Mouse (Mus musculus) neural tube, embryonic 14.5 days (tissue): ENCODE results near the gene Rps17. TPM values are rescaled to one million over a fixed set of nuclear protein-coding genes. Genes with fewer than 3 reads are reported as not detected.
A peak's percentile ranks its signal among the peaks of the same experiment; 100 is the strongest.

Experiments
- ATAC-seq: fragments of 200-750 bp; cut with Nextera tagmentation; 2 replicates; pipeline ENCODE4 v1.8.0; 2017; ENCODE audit warnings: low read depth, mild to moderate bottlenecking, moderate TSS enrichment, moderate library complexity
- H3K27ac ChIP-seq: fragments of 300-500 bp; sonication (generic); 2 replicates; pipeline ENCODE4 v1.5.1; 2014; ENCODE audit warnings: low read depth, mild to moderate bottlenecking, control low read depth, low read length, moderate library complexity, mixed read lengths
- H3K27me3 ChIP-seq: fragments of 300-500 bp; sonication (generic); 2 replicates; pipeline ENCODE4 v1.6.1; 2014; ENCODE audit warnings: low read length; ENCODE audit not compliant: control insufficient read depth, insufficient read depth
- H3K36me3 ChIP-seq: fragments of 300-500 bp; sonication (generic); 2 replicates; pipeline ENCODE4 v1.6.1; 2014; ENCODE audit warnings: low read length, mixed read lengths; ENCODE audit not compliant: control insufficient read depth, insufficient read depth
- H3K4me1 ChIP-seq: fragments of 300-500 bp; sonication (generic); 2 replicates; pipeline ENCODE4 v1.6.1; 2014; ENCODE audit warnings: low read length; ENCODE audit not compliant: control insufficient read depth, insufficient read depth
- H3K4me2 ChIP-seq: fragments of 300-500 bp; sonication (generic); 2 replicates; pipeline ENCODE4 v1.6.1; 2014; ENCODE audit warnings: mild to moderate bottlenecking, low read depth, low read length, control low read depth
- H3K4me3 ChIP-seq: fragments of 300-500 bp; sonication (generic); 2 replicates; pipeline ENCODE4 v1.5.1; 2014; ENCODE audit warnings: low read depth, low read length, control low read depth, mixed read lengths
- H3K9ac ChIP-seq: fragments of 300-500 bp; sonication (generic); replicated peaks from 2 replicates; pipeline ENCODE4 v1.6.1; 2014; ENCODE audit warnings: low read depth, mild to moderate bottlenecking, control low read depth, low read length, mixed read lengths
- H3K9me3 ChIP-seq: fragments of 300-500 bp; sonication (generic); 2 replicates; pipeline ENCODE4 v1.6.1; 2016; ENCODE audit warnings: low read length; ENCODE audit not compliant: control insufficient read depth
- WGBS: fragments of 180-500 bp; shearing (Covaris S2); extraction: QIAGEN DNeasy Blood & Tissue Kit; methylation state at CpG from one replicate; pipeline ENCODE4 v1.1.7; 2014; 5-methylcytosine and 5-hydroxymethylcytosine counted together
- polyA plus RNA-seq: library from polyadenylated mRNA; unstranded; fragments of >200 nt; fragmentation: Nextera tagmentation; extraction: Ambion mirVana; gene quantifications from 2 replicates; pipeline ENCODE4 v1.2.1, GENCODE M21; 2014

Rps17 gene
- polyA plus RNA-seq, 1 experiment from 2014 or later: 743 TPM

DNA sequence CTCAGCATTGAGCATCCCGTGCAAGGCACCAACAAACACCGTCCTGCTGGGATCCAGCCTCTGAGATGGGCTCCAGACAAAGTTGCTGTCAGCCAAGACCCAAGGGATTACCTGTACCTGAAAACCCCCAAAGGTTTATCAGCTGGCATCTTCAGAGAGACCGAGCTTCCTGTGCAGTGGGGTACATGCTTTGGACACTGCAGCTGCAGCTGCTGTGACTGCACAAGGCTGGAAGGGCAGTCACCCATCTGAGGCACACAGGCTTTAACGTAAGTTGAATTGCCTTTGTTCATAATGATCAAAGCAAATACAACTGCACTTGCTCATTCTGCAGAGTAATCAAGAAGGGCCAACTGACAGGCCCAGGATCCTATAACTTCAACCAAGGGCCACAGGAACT is 6.8 kb upstream of the Rps17 start:
- Histone ChIP-seq H3K4me2 (no peak overlapping the region), H3K36me3 (no peaks in the 10 kb centered on the region), H3K9ac (no peak overlapping the region), H3K27ac (no peak overlapping the region), H3K9me3 (no peaks in the 10 kb centered on the region), H3K27me3 (no peaks in the 10 kb centered on the region), H3K4me1 (no peaks in the 10 kb centered on the region), H3K4me3 (no peak overlapping the region)
- ATAC-seq: no peak
- WGBS: 76% methylated on average over 4 of the region's 4 CpGs

DNA sequence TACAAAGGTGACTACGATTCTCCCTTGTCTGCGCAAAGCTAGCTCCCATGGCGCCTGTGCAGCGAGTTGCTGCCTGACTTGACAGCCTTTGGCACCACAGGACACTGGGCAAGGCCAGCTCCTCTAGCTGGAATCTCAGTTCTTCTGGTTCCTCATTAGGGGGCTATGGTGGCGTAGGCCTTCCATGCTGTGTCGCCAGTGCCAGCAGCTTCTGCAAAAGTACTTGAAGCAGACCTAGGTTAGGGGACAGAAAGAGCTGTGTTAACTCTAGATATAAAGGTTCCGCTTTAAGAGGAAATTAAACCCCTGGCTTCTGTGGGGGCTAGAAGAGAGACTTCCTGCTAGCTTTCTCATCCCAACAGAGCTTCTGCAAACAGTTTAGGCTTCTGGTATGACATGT is 3.2 kb upstream of the Rps17 start:
- no peak overlapping the region for H3K27ac ChIP-seq
- no peaks in the 10 kb centered on the region for H3K27me3 ChIP-seq
- H3K36me3 ChIP-seq: 0 out of 2 replicates have a peak, but pooled peaks cover 2% of the 10 kb centered on the region
- 63% methylated on average over 7 of the region's 7 CpGs for WGBS
- H3K4me1 ChIP-seq: peaks cover 9% of the 10 kb centered on the region
- no peak overlapping the region for H3K4me2 ChIP-seq
- no peaks in the 10 kb centered on the region for H3K9me3 ChIP-seq
- ATAC-seq: no peak
- no peak overlapping the region for H3K9ac ChIP-seq
- no peak overlapping the region for H3K4me3 ChIP-seq

DNA sequence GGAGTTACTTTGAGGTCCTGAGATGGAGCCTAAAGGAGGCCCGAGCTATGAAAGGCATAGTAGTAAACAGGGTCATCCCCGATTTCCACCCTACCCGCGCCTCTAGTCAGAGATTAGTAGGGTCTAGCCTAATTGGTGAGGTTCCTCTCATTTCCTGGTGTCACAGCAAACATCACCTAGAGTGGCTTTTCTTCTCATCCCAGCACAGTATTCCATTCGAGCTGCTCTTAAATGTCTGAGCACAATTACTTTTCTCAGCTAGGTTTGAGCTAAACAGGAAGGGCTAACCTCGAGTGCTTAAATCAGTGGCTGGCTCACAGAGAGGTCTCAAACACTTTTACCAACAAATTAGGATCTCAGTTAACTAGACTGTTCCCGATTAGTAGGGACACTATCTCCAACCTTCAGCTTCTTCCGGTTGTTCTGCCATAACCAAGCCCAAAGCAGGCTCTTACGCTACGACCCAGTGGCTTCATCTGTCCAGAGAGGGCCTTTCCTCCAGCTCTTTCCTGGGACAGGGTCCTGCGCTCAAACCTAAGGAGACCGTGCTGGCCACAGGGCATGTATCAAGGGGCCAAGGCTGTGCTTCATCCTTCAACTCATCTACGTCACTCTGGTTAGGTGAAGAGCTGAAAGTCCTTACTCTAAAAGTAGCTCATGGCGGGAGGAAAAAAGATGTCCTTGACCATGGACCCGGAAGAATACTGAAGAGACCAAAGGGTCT is 555 bp upstream of the Rps17 start:
- Histone ChIP-seq H3K27ac (0 out of 2 replicates have a peak overlapping the region, but pooled peaks have one; percentile 44), H3K27me3 (no peaks in the 10 kb centered on the region), H3K36me3 (peaks cover 24% of the 10 kb centered on the region; the same call in 1 of the 2 replicates), H3K9ac (peak overlapping the region; percentile 51; the same call in 1 of the 2 replicates), H3K9me3 (no peaks in the 10 kb centered on the region), H3K4me2 (peak overlapping the region; percentile 47), H3K4me1 (peaks cover 17% of the 10 kb centered on the region), H3K4me3 (peak overlapping the region; percentile 66)
- ATAC-seq: no peak; the same call in 1 of the 2 replicates
- 63% methylated on average over 15 of the region's 15 CpGs for WGBS

DNA sequence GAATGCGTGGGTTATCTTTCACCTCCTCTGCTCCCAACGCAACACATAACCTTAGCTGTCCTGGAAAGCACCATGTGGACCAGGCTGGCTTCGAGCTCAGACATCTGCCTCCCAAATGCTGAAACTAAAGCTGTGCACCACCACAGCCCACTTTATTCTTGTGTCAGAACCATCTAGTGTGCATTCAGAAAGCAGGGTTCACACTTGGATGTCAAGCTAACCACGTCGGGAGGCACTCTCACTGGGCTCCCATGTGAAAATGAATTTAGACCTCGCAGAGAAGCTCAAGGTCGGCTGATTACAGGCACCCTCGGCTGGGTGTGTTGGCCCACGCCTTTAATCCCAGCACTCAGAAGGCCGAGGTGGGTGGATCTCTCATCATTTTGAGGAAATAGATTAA is 1.2 kb downstream of the Rps17 start:
- 17% methylated on average over 10 of the region's 10 CpGs for WGBS
- no peak for ATAC-seq
- peaks cover 33% of the 10 kb centered on the region; the same call in 1 of the 2 replicates for H3K36me3 ChIP-seq
- no peaks in the 10 kb centered on the region for H3K27me3 ChIP-seq
- peak overlapping the region; percentile 75 for H3K4me2 ChIP-seq
- H3K9me3 ChIP-seq: no peaks in the 10 kb centered on the region
- H3K9ac ChIP-seq: peak overlapping the region; percentile 90
- H3K4me3 ChIP-seq: peak overlapping the region; percentile 66
- peaks cover 17% of the 10 kb centered on the region for H3K4me1 ChIP-seq
- H3K27ac ChIP-seq: no peak overlapping the region

DNA sequence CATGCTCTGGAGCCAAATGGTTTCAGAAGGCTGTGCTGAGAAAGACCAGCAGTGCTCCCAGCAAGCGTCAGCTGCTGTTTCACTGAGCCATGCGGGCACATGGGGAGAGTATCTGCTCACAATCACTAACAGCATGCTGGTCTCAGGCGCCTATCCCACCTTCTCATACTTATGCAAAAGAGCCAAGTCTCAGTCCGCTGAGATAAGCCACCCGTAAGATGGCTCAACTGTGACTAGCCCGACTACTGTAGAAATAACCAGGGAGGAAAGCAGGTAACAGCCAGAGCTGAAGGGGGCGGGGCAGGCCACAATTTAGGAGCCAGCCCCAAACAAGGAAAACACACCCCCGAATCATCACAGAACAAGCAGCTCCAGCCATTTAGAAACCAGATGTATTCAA is 1.7 kb downstream of the Rps17 start:
- WGBS: 48% methylated on average over 8 of the region's 8 CpGs
- H3K27ac ChIP-seq: no peak overlapping the region
- no peaks in the 10 kb centered on the region for H3K27me3 ChIP-seq
- no peaks in the 10 kb centered on the region for H3K9me3 ChIP-seq
- peaks cover 17% of the 10 kb centered on the region for H3K4me1 ChIP-seq
- peaks cover 33% of the 10 kb centered on the region; the same call in 1 of the 2 replicates for H3K36me3 ChIP-seq
- H3K9ac ChIP-seq: 0 out of 2 replicates have a peak overlapping the region, but pooled peaks have one; percentile 12
- no peak for ATAC-seq
- peak overlapping the region; percentile 75 for H3K4me2 ChIP-seq
- peak overlapping the region; percentile 66 for H3K4me3 ChIP-seq

DNA sequence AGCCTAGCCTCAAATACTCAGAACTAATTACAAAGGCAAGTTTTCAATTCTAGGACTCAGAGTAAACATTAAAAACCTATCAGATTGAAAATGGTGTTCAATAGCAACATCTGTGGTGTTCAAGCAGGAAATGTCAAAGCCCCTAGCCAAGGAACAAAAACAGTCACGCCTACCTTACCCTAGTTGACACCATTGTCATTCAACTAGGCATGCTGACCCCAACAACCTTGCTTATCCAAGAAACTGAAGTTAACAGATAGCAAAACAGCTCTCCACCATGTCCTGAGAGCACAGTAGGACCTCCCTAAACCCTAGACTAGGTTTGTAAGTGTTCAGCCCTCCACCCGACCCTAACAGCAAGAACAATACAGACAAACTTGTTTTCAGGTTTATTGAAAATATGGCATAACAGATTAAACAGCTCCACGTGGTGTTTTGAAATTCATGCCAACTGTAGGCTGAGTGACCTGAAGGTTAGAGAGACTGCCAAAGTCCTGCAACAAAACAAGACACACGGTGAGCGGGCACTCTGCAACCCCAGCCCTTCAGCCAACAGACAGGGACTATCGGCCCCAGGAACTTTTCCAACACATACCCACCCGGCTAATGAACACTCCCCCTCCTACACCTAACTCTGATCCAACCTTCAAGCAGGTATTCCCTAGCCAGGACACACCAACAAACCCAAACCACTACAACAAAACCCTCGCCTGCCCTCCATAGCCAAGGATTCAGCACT is 2.5 kb downstream of the Rps17 start:
- Histone ChIP-seq H3K4me3 (no peak overlapping the region), H3K27me3 (no peaks in the 10 kb centered on the region), H3K36me3 (peaks cover 33% of the 10 kb centered on the region; the same call in 1 of the 2 replicates), H3K4me2 (peak overlapping the region; percentile 75), H3K9me3 (no peaks in the 10 kb centered on the region), H3K4me1 (peaks cover 17% of the 10 kb centered on the region), H3K9ac (0 out of 2 replicates have a peak overlapping the region, but pooled peaks have one; percentile 12), H3K27ac (no peak overlapping the region)
- 83% methylated on average over 8 of the region's 8 CpGs for WGBS
- ATAC-seq: no peak

DNA sequence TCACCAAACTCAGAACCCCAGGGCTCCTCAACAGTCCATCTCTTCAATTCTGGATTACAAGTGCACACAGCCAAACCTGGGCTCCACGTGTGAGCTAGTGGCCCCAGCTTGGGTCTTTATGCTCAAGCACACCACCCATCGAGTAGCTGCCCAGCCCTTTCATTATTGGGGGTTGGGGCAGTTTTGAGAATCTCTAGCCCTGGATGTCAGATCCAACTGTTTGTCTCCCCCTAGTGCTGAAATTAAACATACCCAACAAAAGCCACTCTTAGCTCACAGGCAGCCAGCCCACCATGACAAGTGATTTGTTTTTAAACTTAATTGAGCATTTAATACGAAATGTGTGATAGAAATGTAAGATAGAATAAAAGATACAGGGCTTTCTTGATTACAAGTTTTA is 3.5 kb downstream of the Rps17 start:
- Histone ChIP-seq H3K4me1 (peaks cover 17% of the 10 kb centered on the region), H3K27me3 (no peaks in the 10 kb centered on the region), H3K9ac (no peak overlapping the region), H3K36me3 (peaks cover 33% of the 10 kb centered on the region; the same call in 1 of the 2 replicates), H3K27ac (no peak overlapping the region), H3K9me3 (no peaks in the 10 kb centered on the region), H3K4me2 (no peak overlapping the region), H3K4me3 (no peak overlapping the region)
- 51% methylated on average over 3 of the region's 3 CpGs for WGBS
- ATAC-seq: no peak

DNA sequence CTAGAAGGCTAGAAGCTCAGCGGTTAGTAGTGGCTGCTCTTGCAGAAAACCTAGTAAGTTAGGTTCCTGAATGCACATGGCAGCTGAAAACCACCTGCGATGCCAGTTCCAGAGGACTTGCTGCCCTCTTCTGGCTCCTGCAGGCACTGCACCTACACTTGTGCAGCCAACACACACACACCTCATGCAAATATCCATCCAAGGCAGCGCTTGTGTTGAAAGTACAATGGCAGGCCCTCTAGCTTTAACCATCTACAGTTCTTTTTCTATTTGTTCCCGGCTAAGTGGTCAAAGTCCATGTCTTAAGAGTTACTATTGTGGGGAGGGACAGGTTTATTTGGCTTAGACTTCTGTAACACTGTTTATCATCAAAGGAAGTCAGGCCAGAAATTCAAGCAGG is 5.3 kb downstream of the Rps17 start:
- H3K4me3 ChIP-seq: no peak overlapping the region
- no peaks in the 10 kb centered on the region for H3K27me3 ChIP-seq
- H3K9me3 ChIP-seq: no peaks in the 10 kb centered on the region
- no peak overlapping the region for H3K9ac ChIP-seq
- 83% methylated on average over 4 of the region's 4 CpGs for WGBS
- peaks cover 33% of the 10 kb centered on the region; the same call in 1 of the 2 replicates for H3K36me3 ChIP-seq
- no peak for ATAC-seq
- no peak overlapping the region for H3K4me2 ChIP-seq
- peaks cover 17% of the 10 kb centered on the region for H3K4me1 ChIP-seq
- no peak overlapping the region for H3K27ac ChIP-seq

DNA sequence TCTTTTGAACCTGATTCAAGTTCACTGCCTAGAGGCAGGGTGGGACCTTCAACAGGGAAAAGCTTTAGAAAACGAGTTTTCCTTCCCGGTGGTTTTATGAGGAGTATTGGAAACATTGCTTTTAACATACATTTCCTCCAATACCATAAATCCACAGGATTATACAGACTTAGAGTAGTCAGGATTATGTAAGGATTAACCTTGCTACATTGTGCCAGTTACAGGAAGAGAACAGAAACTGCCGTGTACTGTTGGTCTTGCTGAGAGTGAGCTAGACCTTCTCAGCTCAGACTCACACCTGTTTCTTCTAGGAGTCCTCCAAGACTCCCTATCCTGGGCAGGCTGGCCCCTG is 6.6 kb downstream of the Rps17 start:
- Histone ChIP-seq H3K9me3 (no peaks in the 10 kb centered on the region), H3K27ac (no peak overlapping the region), H3K9ac (no peak overlapping the region), H3K4me2 (no peak overlapping the region), H3K27me3 (no peaks in the 10 kb centered on the region), H3K4me3 (no peak overlapping the region), H3K4me1 (peaks cover 11% of the 10 kb centered on the region), H3K36me3 (peaks cover 33% of the 10 kb centered on the region; the same call in 1 of the 2 replicates)
- ATAC-seq: no peak
- whole genome bisulfite sequencing: 84% methylated on average over 3 of the region's 3 CpGs
